Mouse (Mus musculus) erythroblast, adult 5-6 weeks (primary cell): ENCODE data around the gene Snx17. TPM values are rescaled to one million over a fixed set of nuclear protein-coding genes. Genes with fewer than 3 reads are reported as not detected.
A peak's percentile ranks its signal among the peaks of the same experiment; 100 is the strongest.

Experiments used
- ATAC-seq: replicated peaks from 2 replicates; pipeline ENCODE4 v1.8.0; 2016; ENCODE audit warnings: moderate number of reproducible peaks, mild to moderate bottlenecking, moderate TSS enrichment, inconsistent platforms; ENCODE audit not compliant: poor library complexity, low FRiP score, severe bottlenecking
- total RNA-seq, 2 experiments: library from RNA; stranded (forward) in 1 of 2; stranded (reverse) in 1 of 2; fragments of 150-400 nt in 1 of 2; fragments of 200-764, 138-1000 nt in 1 of 2; gene quantifications; 2 replicates each; pipeline versions ENCODE4 v1.2.3 to v1.2.4; 2015 to 2017; ENCODE audit warnings: low replicate concordance in 2 of 2

The Snx17 gene
- 2.9 and 17.1 TPM in 2 replicates for total RNA-seq (2015; ENCODE audit: low replicate concordance)
- 12.3 and 15.8 TPM in 2 replicates for total RNA-seq (2017; ENCODE audit: low replicate concordance)

DNA sequence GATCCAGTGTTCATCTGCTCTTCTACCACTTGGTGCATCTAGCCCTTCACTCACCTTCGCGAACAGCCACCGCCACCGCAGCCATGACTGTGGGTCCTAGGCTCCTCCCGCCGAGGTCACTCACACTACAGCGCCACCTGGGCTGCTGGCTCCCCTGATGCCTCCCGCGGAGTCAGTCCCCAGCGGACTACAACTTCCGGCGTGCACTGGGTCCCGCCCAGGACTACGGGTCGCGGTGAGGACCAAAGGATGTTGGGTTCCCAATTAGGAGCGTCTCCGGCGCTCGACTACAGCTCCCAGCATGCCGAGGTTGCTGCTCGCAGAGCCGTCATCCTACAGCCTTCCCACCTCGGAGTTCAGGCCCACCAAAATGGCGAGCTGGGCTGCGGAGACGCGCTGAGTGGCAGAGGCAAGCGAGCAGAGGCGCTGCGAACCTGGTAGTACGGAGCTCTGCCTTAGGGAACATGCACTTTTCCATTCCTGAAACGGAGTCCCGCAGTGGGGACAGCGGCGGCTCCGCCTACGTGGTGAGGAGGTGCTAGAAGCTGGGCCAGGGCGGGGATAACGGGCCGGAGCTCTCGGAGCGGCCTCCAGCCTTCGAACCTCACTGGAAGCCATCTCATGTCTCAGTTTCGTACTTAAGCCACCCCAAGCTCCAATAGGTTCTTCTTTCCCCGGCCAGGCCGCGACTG lies at the start of gene Snx17, which contains the start of gene Eif2b4:
TSS of gene Snx17 (plus strand) at position 289 of the 692 bp plus-strand sequence.
TSS of gene Eif2b4 (minus strand) at position 492 of the 692 bp plus-strand sequence.
- ATAC-seq: peak; percentile 88

DNA sequence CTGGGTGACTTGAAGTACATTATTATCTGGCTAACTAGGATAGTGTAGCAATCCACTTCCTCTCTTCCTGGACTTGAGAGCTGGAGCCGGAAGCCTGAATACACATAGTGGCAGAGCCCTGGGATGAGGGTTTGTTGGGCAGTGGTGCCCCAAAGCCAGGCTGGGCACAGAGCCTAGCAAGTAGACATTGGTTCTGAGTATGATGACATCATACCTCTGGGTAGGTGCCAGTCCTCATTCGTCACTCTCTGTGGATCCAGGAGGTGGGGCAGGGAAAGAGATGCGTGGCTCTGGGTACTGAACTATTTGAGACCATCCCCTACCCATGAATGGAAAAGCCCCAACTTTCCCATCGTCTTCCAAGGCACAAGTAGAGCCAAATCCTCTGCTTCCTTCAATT lies 43.2 kb upstream of the Snx17 start:
- no peak for ATAC-seq

DNA sequence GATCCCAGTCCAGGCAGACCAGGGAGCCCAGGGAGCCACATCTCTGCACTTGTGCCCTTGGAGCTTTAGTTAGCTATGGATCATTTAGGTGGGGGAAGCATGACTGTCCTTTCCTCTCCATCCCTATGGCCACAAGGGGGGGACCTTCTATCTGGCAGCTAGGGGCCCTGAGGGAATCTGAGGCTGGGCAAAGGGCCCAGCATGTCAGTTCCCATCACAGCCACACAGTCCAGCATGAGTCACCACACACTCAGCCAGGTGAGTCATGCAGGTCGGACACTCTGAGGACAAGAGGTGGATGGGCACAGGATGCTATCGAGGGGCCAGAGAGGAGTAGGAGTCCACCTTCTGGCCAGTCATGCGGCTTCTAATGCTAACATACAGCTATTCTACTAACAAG lies 41.3 kb upstream of the Snx17 start:
- no peak for ATAC-seq

DNA sequence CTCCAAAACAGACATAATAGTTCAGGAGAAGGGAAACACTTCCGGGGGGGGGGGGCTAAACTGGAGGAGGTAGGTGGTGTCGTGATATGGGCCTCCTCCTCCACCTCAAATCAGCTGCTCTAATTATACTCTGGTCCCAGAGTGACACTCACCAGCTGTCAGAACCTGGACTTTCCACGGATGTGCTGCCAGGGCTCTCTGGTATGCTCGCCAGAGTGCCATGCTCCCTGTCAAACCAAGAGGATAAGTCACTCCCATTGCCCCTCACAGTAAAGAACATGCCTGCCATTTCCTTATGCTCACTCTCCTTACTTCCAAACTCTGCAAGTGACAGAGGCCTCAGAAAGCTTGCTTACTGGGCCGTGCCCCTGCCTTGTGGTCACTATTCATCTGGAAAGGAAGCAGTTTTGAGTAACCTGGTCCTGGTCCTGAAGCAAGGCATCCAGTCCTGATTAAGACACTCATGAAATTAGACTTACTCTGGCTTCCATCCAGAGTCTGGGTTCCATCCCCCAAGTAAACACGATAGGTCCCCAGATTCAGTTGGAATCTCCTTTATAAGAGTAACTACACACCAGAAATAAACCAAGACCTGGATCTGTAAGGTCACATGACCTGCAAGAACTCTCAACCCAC lies 39.4 kb upstream of the Snx17 start:
- peak; percentile 10; the same call in 1 of the 2 replicates for ATAC-seq

DNA sequence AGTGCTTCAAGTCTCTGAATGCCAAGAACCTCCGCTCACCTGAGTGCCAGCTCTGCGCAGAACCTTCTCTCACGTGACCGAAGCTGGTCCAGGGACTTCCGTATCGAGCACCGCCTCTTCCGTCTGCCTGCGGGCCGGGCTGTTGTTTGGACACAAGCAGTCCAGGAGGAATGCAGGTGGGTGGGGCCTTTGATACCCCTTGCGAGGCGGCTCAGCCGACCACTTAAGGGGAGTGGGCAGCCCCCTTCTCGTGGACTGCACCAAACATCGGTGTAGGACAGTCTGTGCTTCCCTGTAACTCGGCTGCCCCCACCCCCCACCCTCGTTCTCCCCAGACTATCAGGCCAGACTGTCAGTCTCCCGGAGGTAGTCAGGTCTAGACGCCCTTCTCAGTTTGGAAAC lies 38.9 kb upstream of the Snx17 start, which contains the start of gene Mpv17:
TSS of gene Mpv17 (minus strand) at position 100 of the 402 bp plus-strand sequence.
- ATAC-seq: peak; percentile 98

DNA sequence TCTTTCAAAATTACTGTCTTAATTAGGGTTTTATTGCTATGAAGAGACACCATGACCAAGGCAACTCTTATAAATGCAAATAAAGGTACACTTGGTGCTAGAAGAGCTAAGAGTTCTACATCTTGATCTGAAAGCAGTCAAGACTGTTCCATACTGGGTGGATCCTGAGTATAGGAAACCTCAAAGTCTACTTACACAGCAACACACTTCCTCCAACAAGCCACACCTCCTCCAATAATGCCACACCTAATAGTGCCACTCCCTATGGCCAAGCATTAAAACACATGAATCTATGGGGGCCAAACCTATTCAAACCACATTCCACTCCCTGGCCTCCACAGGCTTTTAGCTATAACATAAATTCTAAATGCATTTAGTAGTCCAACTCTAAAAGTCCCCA lies 30.6 kb upstream of the Snx17 start:
- no peak for ATAC-seq

DNA sequence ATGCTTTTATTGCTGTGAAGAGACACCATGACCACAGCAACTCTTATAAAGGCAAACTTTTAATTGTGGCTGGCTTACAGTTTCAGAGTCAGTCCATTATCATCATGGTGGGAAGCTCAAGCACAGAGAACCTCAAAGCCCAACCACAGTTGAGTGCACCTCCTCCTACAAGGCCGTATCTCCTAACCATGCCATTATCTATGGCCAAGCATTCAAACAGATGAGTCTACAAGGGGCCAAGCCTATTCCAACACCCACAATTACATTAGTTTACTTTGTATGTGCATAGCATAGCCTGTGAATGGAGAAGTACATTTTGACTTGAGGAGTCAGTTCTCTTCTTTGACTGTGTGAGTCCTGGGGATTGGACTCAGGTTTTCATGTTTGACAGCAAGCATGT lies 28.1 kb upstream of the Snx17 start:
- no peak for ATAC-seq

DNA sequence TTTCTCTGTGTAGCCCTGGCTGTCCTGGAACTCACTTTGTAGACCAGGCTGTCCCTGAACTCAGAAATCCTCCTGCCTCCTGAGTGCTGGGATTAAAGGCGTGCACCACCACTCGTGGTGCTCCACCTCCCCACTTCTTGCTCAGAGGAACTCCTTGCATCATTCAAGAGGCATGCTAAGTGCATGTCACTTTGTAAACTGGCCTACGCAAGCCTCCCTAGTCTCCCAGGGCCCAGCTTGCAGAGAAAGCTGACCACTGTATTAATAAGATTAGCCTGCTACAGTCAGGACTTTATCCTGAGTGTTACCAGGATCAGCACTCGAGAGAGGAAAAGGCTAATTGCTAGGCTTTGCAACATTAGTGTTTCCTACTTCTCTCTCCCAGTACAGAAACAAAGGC lies 24.4 kb upstream of the Snx17 start:
- no peak for ATAC-seq

DNA sequence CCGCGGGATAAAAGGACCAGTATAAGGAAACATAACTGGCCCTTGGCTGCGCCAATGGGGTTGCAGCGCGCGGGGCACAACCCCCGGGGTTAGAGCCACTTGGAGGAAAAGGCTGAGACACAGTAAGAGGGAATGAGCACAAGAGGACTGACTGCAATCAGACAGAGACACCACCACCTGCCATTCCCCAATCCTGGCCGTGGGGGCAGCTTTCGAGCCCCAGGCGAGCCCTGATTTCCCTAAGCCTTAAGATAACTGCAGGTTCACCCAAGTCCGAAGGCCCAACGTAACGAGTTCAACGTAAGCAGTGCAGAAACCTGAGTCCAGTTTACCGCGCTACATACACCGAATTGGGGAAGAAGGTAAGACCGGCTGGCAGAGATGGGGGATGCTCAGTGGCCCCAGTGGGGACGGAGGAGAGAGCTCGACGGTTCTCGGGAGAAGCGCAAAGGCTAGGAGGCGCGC lies 13.7 kb upstream of the Snx17 start:
- ATAC-seq: peak; percentile 61

DNA sequence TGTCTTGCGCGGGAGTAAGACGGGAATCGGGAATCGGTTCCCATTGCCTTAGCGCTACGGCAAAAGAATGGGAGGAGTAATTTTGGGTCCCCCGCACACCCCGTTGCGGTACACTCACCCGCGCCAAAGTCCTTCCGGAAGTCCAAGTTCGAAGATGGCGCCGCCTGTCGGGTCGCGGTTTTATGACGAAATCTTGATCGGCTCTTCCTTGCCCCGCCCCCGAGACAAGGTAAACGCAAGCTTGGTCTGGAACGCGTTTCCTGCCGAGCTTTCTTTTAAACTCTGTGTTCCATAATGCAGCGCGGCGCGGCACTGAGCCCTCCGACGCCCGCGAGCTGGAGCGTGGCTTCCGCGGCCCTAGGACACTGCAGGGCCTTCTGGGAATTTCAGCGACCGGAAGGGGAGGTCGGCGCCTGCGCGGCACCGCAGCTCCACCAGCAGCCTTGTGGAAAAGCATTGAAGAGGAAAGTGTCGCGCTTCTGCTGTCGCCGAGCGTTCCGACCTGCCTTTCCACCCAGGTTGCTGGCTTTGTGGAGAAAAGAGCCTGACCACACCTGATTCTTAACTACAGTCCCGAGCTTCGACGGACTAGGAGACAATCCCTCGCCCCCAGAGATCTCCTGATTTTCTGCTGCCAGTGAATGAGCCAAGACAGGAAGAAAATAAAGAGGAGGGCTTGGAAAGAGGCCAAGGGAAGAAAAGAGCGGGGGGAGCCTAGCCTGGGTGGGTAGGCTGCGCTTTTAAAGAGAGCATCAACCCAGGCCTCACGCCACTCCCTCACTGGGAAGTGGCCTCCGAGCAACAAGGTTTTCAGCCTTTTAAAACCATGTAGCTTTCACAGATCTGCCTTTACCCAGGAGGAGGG lies 13.0 kb upstream of the Snx17 start, which contains the start of the genes Gm29609 and Gtf3c2:
TSS of gene Gm29609 (minus strand) at position 146 of the 865 bp plus-strand sequence.
TSS of gene Gtf3c2 (minus strand) at position 379 of the 865 bp plus-strand sequence.
- ATAC-seq: peak; percentile 89

DNA sequence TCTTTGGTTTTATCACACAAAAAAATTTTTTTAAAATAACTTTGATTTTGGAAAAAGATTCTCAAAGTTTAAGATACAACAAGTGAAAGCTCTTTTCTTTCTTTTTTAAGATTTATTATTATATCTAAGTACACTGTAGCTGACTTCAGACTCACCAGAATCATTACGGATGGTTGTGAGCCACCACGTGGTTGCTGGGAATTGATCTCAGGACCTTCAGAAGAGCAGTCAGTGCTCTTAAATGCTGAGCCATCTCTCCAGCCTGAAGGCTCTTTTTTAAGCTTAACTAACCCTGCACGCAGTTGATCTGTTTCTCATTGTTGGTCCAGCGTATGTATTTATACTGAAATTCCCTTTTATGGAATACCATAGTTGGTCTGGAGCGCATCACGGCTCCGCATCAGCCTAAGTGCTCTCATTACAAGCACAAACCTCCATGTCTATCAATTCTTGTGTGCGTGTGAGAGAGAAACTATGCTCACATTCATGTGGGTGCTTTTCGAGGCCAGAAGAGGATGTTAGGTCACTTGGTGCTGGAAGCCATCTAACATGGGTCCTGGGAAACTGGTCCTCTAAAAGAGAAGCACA lies 11.8 kb upstream of the Snx17 start:
- no peak for ATAC-seq

DNA sequence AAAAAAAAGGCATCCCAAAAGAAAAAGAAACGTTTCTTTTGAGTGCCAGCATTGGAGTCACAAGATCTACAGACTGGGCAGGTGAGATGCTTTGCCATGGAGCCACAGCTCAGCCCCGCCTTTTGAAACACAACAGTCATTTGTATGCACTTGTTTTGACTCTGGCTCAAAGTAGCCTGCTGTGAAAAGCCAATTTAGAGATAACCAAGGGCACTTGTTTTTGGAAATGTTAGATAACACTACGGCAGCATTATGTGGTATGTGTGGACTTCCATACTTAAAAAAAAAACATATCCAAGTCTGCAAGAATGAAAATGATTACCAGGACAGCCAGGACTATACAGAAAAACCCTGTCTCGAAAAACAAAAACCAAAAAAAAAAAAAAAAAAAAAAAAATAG lies 9.3 kb upstream of the Snx17 start:
- peak; percentile 28; the same call in 1 of the 2 replicates for ATAC-seq

DNA sequence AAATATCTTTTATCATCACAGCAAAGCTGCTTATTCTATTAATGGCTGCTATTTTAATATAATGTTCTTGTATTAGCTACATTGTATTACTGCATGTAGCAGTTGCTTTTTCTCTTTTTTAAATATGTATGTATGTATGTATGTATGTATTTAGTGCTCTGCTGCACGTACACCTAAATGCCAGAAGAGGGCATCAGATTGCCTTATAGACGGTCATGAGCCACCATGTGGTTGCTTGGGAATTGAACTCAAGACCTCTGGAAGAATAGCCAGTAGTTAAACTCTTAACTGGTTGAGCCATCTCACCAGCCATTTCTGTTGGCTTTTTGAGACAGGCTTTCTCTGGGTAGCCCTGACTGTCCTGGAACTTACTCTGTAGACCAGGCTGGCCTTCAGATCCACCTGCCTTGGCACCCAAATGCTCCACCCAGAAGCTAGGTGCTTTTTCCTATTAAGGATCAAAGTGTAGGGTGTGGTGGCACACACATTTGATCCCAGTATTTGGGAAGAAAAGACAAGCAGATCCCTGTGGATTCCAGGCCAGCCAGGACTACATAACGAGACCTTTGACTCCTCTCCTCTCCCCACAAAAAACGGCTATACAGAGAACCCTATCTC lies 4.7 kb upstream of the Snx17 start:
- ATAC-seq: no peak

DNA sequence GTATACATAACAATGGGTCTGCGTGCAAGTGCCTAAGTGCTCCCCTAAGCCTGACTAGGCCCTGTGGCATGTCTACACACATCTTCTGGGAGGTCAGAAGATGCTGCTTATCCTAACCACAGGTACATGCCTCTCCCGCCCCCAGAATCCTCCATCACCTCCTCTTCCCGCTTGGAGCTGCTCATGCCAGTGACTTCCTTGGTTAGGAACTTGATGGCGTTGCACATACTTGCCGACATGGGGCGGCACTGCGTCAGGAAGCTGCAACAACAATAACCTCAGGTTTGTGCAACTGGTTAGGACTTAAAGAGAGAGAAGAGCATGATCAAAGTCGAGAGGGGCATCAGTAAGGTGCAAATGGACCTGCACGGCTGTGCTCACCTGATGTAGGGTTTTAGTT lies 2.8 kb upstream of the Snx17 start:
- ATAC-seq: no peak

DNA sequence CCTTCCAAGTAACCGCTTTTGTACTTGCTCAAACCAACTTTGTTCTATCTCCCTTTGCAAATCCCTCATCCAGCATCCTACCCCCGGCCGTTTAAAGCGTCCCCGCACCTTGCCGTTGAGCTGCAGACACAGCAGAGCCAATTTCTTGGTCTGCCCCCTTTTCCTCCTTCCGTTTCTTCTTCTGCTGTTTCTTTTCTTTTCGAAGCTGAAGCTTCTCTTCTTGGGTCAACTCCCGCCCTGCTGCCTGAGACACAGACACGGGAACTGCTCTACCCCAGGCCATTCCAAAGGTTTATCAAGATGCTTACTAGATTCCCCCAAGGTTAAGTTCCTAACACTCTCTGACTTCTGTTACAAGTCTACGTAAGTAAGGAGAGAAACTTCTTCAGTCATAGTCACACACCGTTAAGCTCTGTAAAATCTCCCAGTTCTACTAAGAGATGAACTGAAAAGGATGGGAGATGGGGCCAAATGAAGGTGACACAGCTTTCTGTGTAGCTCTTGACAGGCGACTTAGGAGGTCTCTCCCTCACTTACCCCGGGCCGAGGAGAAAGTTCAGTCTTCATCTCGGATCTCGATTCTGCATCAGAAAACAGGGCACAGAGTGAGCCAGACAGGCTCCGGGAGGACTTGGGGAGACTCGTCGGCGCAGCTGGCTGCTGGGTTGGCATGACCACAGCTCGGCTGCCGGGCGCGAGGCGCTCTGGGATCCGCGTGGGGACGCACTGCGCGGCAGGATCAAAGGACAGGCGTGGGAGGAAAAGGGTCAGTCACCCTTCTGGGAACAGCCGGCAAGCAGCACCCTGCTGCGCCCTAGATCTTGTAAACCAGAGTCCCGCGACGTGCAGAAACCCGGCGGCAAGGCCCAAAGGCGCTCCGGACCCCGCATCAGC lies 735 bp upstream of the Snx17 start:
- ATAC-seq: peak; percentile 45

DNA sequence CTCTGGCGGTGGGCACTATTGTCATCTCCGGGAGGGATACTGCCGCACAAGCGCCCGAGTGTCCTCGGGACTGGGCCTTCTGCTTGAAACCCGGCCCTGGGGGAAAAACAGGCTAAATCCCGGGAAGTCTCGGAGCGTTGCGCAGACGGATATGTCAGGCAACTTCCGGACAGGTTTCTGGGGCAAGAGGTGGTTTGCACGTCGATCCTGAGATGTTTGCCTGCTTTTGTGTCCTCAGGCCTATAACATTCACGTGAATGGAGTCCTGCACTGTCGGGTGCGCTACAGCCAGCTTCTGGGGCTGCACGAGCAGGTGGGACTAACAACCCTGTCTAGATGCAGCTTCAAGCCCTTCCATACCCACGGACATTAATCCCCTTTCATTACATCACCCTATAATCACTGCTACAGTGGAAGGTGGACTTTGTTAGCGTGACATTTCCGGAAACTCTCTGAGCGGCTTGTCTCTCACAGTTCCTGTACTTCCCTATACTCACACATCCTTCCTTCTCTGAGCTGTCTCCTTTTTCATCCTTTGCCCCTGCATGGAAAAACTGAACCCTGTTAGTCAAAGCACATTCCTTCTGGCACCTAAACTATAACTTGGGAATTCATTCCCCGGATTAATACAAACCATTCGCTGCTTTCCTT lies 729 bp downstream of the Snx17 start:
- peak; percentile 11 for ATAC-seq
